Mouse (Mus musculus): ENCODE data around the gene Nup35.

Nup35 gene

GRCm38 (mm10) chr2:80638364-80639241 lies 21.6 kb downstream of the Nup35 start:
- peak; percentile 96 for DNase-seq (ENCODE audit: low read depth)

GRCm38 (mm10) chr2:80639398-80639797 lies 22.4 kb downstream of the Nup35 start:
- peak; percentile 47 for DNase-seq (ENCODE audit: low read depth)

GRCm38 (mm10) chr2:80639864-80640263 lies 22.8 kb downstream of the Nup35 start:
- peak; percentile 14 for DNase-seq (ENCODE audit: low read depth)

GRCm38 (mm10) chr2:80661414-80661813 lies 44.4 kb downstream of the Nup35 start:
- peak; percentile 17 for DNase-seq (ENCODE audit: low read depth)

GRCm38 (mm10) chr2:80662682-80663081 lies 45.6 kb downstream of the Nup35 start:
- DNase-seq (ENCODE audit: low read depth) = no peak

- DNase-seq (ENCODE audit: low read depth) = no peak
These were observed 50.4 kb downstream of the Nup35 start for GRCm38 (mm10) chr2:80667396-80667964.

GRCm38 (mm10) chr2:80669868-80670666 lies 53.0 kb downstream of the Nup35 start:
- DNase-seq (ENCODE audit: low read depth) = peak; percentile 56

GRCm38 (mm10) chr2:80678803-80679202 lies 61.8 kb downstream of the Nup35 start:
- no peak for DNase-seq (ENCODE audit: low read depth)

GRCm38 (mm10) chr2:80683727-80684239 lies 66.7 kb downstream of the Nup35 start:
- no peak for DNase-seq (ENCODE audit: low read depth)

- DNase-seq (ENCODE audit: low read depth) = no peak
These were observed 67.5 kb downstream of the Nup35 start for GRCm38 (mm10) chr2:80684396-80685071.

GRCm38 (mm10) chr2:80688261-80688660 lies 71.2 kb downstream of the Nup35 start:
- DNase-seq (ENCODE audit: low read depth) = no peak

GRCm38 (mm10) chr2:80707429-80707828 lies 90.4 kb downstream of the Nup35 start:
- DNase-seq (ENCODE audit: low read depth) = no peak
